Mouse (Mus musculus): ENCODE results near the gene Gab2. TPM values are rescaled to one million over a fixed set of nuclear protein-coding genes. Genes with fewer than 3 reads are reported as not detected.

Gene Gab2
- polyA plus RNA-seq, 1 experiment from 2014 or later, result 9.0 TPM

DNA sequence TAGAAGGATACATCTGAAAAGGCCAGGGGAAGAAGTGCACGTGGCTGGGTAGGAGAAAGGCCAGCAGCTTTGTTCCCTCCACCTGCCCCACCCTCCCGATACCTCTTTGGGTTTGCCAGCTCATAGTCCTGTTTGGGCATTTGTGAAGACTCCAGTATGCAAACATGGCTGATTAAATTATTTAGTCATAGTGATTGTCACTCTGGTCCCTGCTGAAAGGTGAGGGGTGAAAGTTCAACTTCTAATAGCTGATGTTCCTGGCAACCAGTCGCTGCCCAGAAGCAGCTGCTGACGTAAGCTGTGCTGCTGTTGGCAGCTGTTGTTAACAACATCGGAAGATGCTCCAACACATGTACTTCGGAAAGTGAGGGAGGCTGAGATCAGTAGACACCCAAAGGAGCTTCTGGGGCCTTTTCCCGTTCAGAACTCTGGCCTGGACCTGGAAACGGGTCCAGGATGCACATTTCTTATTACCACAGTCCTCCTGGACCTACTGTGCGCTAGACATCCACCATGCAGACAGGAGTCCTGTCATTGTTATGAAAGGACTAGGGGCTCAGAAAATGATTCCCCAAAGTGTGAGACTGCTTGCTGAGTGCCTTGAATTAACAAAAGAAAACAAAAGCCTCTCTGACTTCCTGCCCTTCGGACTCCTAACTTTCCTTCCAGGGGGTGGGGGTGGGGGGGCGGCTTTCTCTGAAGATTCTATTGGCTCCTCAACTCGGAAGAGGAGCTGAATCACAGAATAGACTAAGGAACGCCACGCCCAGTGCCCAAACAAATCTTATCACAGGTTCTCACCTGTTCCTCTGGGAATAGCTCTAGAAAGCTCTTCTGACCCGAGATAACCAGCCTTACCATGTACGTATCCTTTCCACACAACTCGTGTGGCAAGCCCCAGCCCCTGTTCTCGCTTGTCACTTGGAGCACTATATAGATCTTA, 259.8 kb downstream of the Gab2 start:
- 48% methylated on average over 18 of the region's 18 CpGs for WGBS
- Histone ChIP-seq H3K4me3 (no peak overlapping the region), H3K4me2 (no peak overlapping the region), H3K9ac (no peak overlapping the region), H3K36me3 (no peaks in the 10 kb centered on the region), H3K4me1 (peaks cover 20% of the 10 kb centered on the region), H3K9me3 (no peaks in the 10 kb centered on the region), H3K27ac (no peak overlapping the region), H3K27me3 (no peaks in the 10 kb centered on the region)
- ATAC-seq (ENCODE audit: borderline replicate concordance, extremely low read depth, low FRiP score, low TSS enrichment), result no peak

DNA sequence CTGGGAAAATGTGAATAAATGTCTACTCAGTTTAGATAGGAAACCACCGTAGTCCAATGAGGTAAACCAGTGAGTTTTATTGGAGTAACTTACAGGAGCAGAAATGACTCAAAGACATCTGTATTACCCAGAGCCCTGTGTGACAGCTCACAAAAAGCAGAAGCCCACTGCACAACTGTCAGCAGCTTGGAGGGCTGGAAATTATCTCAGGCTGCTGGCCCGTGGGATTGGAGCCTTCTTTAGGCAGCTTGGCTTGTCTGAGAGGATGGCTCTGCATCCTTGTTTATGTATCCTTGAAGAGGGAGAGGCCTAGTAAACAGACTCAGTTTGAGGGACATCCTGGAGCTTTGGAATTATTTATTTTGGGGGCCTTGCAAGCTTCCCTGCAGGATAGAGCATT, 261.6 kb downstream of the Gab2 start:
- peaks cover 23% of the 10 kb centered on the region for H3K4me1 ChIP-seq
- no peaks in the 10 kb centered on the region for H3K27me3 ChIP-seq
- no peak overlapping the region for H3K4me3 ChIP-seq
- 53% methylated on average over 2 of the region's 2 CpGs for WGBS
- no peaks in the 10 kb centered on the region for H3K36me3 ChIP-seq
- no peak overlapping the region for H3K9ac ChIP-seq
- no peaks in the 10 kb centered on the region for H3K9me3 ChIP-seq
- H3K27ac ChIP-seq, result no peak overlapping the region
- ATAC-seq (ENCODE audit: borderline replicate concordance, extremely low read depth, low FRiP score, low TSS enrichment), result no peak
- no peak overlapping the region for H3K4me2 ChIP-seq

DNA sequence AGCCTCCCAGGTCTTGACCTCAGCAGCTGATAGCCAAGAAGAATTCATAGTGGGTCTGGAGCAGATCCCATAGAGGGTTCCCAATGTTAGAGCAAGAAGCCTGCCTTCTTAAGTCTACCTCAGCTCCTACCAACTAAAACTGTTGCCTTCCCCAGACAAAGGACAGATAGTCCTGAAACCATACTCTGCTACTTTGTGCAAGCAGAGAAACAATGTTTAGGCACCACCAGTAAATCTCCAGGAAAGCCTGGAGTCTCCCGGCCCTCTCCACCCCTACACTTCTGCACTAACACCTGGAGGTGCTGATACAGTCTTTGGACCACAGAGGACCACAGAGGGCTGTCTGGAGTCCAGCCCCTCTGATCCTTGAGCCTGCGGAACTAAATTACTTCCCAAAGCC, 263.3 kb downstream of the Gab2 start:
- no peaks in the 10 kb centered on the region; the same call in 1 of the 2 replicates for H3K36me3 ChIP-seq
- no peak overlapping the region for H3K4me2 ChIP-seq
- H3K27ac ChIP-seq, result no peak overlapping the region
- WGBS, result 73% methylated on average over 2 of the region's 2 CpGs
- H3K9me3 ChIP-seq, result no peaks in the 10 kb centered on the region
- no peak overlapping the region for H3K9ac ChIP-seq
- H3K27me3 ChIP-seq, result no peaks in the 10 kb centered on the region
- peaks cover 23% of the 10 kb centered on the region for H3K4me1 ChIP-seq
- no peak for ATAC-seq (ENCODE audit: borderline replicate concordance, extremely low read depth, low FRiP score, low TSS enrichment)
- H3K4me3 ChIP-seq, result no peak overlapping the region

DNA sequence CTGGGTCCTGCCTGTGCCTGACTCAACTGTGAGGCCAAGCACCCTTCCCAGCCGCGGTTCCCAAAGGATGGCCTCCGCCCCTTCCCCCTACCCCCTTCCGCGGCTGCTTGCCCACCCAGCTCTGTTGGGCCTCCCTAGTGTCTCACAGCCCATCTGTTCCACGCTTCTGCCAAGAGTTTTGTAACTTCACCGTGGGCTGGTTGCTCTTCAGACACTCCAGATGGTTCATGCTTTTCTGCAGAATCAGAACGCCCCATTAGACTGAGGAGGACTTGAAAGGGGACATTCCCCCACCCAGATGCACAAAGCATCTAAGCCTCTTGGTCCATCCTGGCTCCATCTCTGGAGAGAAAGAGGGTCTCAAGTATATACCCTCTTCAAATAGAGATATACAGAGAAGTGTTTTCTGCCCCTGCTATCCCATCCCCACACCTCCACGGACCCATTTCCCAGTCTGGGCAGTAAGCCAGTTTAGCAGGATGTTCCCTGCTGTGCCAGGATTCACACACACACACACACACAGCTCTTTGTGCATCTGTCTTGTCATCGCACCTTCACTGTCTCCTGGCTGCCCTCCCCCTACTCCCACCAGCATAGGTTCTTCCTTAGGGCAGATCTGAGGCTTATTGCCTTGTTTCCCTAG, 264.0 kb downstream of the Gab2 start:
- peak; percentile 53; the same call in 1 of the 2 replicates for ATAC-seq (ENCODE audit: borderline replicate concordance, extremely low read depth, low FRiP score, low TSS enrichment)

DNA sequence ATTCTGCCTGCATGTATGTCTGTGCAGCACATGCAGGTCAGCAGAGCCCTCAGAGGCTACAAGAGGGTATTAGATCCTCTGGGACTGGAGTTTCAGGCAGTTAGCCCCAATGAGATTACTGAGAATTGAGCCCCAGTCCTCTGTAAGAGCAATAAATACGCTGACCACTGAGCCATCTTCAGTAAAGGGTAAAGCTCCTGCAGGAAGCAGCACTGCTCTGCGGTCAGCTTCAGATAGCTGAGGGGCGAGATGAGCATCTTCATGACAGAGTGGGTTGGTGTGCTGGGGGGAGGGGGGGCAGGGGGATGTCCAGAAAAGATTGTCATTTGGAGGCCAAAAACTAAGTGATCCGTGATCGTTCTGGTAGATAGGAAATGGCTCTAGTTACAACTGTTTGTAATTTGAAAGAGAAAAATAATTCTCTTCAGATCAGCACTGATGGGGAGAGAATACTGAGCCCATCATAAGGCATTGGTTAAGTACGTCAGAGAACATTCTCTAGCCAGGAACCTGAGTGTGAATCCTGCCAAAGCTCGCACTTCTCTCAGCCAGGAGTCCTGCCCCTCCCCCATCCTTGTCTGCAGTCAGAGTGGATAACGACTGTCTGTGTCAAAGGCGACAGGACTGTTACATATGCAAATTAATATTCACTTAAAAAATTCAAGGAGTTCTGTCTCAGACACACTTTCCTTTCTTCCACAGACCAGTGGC, 264.9 kb downstream of the Gab2 start:
- H3K27ac ChIP-seq, result no peak overlapping the region
- no peaks in the 10 kb centered on the region for H3K9me3 ChIP-seq
- ATAC-seq (ENCODE audit: borderline replicate concordance, extremely low read depth, low FRiP score, low TSS enrichment), result no peak
- no peak overlapping the region for H3K4me2 ChIP-seq
- peaks cover 23% of the 10 kb centered on the region for H3K4me1 ChIP-seq
- no peak overlapping the region for H3K4me3 ChIP-seq
- WGBS, result 64% methylated on average over 9 of the region's 9 CpGs
- no peak overlapping the region for H3K9ac ChIP-seq
- no peaks in the 10 kb centered on the region; the same call in 1 of the 2 replicates for H3K36me3 ChIP-seq
- no peaks in the 10 kb centered on the region for H3K27me3 ChIP-seq

More for the DNA sequence above, 264.0 kb downstream of the Gab2 start:
- H3K4me2 ChIP-seq, result no peak overlapping the region
- no peak overlapping the region for H3K4me3 ChIP-seq
- no peak overlapping the region for H3K9ac ChIP-seq
- H3K4me1 ChIP-seq, result peaks cover 23% of the 10 kb centered on the region
- H3K36me3 ChIP-seq, result no peaks in the 10 kb centered on the region; the same call in 1 of the 2 replicates
- 44% methylated on average over 10 of the region's 10 CpGs for WGBS
- H3K27ac ChIP-seq, result no peak overlapping the region
- H3K27me3 ChIP-seq, result no peaks in the 10 kb centered on the region
- H3K9me3 ChIP-seq, result no peaks in the 10 kb centered on the region

DNA sequence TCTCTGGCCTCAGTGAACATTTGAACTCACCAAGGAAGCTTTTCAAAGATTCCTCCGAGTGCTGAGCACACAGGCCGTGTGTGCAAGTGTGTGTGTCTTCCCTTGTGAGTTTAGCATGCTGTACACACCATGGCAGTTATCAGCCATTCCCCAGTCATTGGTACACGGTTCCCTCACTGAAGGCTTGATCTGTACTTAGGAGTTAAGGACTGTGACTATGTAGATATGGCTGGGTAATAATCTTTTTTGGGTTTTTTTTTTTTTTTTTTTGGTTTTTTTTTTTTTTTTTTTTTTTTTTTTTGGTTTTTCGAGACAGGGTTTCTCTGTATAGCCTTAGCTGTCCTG, 265.4 kb downstream of the Gab2 start:
- Histone ChIP-seq H3K4me2 (no peak overlapping the region), H3K27ac (no peak overlapping the region), H3K9me3 (no peaks in the 10 kb centered on the region), H3K4me1 (peaks cover 19% of the 10 kb centered on the region), H3K36me3 (no peaks in the 10 kb centered on the region; the same call in 1 of the 2 replicates), H3K4me3 (no peak overlapping the region), H3K27me3 (no peaks in the 10 kb centered on the region), H3K9ac (no peak overlapping the region)
- ATAC-seq (ENCODE audit: borderline replicate concordance, extremely low read depth, low FRiP score, low TSS enrichment), result no peak
- WGBS, result 78% methylated on average over 4 of the region's 4 CpGs

DNA sequence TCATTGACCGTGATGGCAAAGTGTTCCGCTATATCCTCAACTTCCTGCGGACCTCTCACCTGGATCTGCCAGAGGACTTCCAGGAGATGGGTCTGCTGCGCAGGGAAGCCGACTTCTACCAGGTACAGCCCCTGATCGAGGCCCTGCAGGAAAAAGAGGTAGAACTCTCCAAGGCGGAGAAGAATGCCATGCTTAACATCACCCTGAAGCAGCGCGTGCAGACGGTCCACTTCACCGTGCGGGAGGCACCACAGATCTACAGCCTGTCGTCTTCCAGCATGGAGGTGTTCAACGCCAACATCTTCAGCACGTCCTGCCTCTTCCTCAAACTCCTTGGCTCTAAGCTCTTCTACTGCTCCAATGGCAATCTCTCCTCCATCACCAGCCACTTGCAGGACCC, 266.1 kb downstream of the Gab2 start:
- WGBS, result 93% methylated on average over 15 of the region's 15 CpGs
- Histone ChIP-seq H3K4me2 (no peak overlapping the region), H3K9me3 (no peaks in the 10 kb centered on the region), H3K27ac (no peak overlapping the region), H3K9ac (no peak overlapping the region), H3K4me3 (no peak overlapping the region), H3K36me3 (no peaks in the 10 kb centered on the region; the same call in 1 of the 2 replicates), H3K4me1 (peaks cover 19% of the 10 kb centered on the region), H3K27me3 (no peaks in the 10 kb centered on the region)
- no peak for ATAC-seq (ENCODE audit: borderline replicate concordance, extremely low read depth, low FRiP score, low TSS enrichment)

DNA sequence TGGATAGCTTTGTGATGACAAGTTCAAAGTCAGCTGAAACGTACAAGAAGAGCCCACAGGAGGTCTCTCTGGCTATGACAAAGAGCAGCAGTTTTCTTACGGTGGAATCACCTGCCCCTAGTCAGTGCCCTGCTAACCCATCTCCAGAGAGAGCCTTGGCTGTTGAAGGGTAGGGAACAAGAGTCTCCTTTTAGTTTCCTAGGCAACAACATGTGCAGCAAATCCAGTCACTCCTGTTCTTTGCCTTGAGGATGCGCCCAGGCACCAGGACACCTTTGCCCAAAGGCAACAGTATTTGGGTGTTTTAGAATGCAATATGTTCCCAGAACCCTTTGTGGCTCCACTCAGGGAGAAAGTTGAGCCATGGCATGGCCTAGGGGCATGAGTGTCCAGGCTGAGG, 266.9 kb downstream of the Gab2 start:
- no peaks in the 10 kb centered on the region; the same call in 1 of the 2 replicates for H3K36me3 ChIP-seq
- H3K27me3 ChIP-seq, result no peaks in the 10 kb centered on the region
- no peak overlapping the region for H3K4me2 ChIP-seq
- H3K4me1 ChIP-seq, result peaks cover 19% of the 10 kb centered on the region
- no peak overlapping the region for H3K4me3 ChIP-seq
- H3K27ac ChIP-seq, result no peak overlapping the region
- 79% methylated on average over 3 of the region's 3 CpGs for WGBS
- H3K9me3 ChIP-seq, result no peaks in the 10 kb centered on the region
- no peak overlapping the region for H3K9ac ChIP-seq
- no peak for ATAC-seq (ENCODE audit: borderline replicate concordance, extremely low read depth, low FRiP score, low TSS enrichment)

DNA sequence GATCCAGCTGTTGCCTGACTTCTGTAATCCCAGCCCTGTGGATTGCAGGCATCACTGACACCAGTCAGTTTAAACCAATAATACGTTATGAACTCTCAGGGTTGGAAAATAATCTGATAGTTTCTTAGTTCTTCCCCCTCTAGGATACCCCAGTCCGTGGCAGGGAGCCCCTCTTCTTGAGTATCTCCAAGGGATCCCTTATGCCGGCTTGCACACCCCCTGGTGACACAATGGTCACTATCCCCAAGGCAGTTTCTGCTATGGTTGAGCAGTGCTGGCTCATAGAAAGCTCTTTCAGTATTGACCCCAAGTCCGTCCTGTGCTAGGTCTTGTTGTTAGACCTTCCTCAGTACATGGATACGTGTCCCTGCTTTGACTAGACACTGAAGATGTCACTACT, 267.4 kb downstream of the Gab2 start:
- 73% methylated on average over 5 of the region's 5 CpGs for WGBS
- Histone ChIP-seq H3K27ac (no peak overlapping the region), H3K9me3 (no peaks in the 10 kb centered on the region), H3K4me1 (peaks cover 19% of the 10 kb centered on the region), H3K27me3 (no peaks in the 10 kb centered on the region), H3K9ac (no peak overlapping the region), H3K4me2 (no peak overlapping the region), H3K36me3 (no peaks in the 10 kb centered on the region; the same call in 1 of the 2 replicates), H3K4me3 (no peak overlapping the region)
- no peak for ATAC-seq (ENCODE audit: borderline replicate concordance, extremely low read depth, low FRiP score, low TSS enrichment)

DNA sequence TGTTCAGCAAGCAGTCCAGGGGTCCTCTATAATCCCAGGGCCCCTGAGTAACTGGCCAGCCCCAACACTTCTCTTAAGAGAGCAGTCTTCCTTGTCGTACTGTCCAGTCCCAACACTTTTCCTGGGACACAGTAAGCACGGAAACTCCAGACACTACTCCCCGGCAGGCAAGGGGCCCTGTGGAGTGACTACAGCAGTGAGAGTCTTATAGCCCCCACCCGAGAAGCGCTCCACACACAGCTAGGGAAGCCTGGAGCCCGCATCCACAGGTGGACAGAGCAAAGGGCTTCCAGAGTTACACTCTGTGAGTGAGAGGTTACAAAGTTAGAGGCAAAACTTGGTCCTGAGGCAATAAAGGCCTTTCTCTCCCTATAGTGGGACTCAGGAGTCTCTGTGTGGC, 268.1 kb downstream of the Gab2 start:
- Histone ChIP-seq H3K4me2 (no peak overlapping the region), H3K27me3 (no peaks in the 10 kb centered on the region), H3K9me3 (no peaks in the 10 kb centered on the region), H3K27ac (no peak overlapping the region), H3K9ac (no peak overlapping the region), H3K4me3 (no peak overlapping the region), H3K4me1 (peaks cover 19% of the 10 kb centered on the region), H3K36me3 (no peaks in the 10 kb centered on the region; the same call in 1 of the 2 replicates)
- ATAC-seq (ENCODE audit: borderline replicate concordance, extremely low read depth, low FRiP score, low TSS enrichment), result no peak
- 91% methylated on average over 6 of the region's 6 CpGs for WGBS

DNA sequence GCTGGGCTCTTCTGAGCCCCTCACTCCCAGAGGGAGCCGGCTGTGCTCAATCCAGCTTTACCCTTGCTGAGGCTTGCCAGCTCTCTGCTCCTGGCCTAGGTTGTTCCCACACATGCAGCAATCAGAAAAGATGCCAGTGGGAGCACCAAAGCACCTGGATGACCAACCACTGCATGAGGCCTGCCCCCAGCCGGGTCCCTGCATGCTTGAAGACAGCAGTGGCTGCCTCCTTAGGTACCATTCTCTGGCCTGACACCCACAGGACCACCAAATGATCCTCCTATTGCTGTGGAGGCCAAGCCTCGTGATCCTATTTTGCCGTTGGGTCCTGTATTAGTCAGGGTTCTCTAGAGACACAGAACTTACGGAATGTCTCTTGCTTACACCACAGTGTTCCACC, 269.5 kb downstream of the Gab2 start:
- no peak overlapping the region for H3K4me3 ChIP-seq
- no peak overlapping the region for H3K9ac ChIP-seq
- no peaks in the 10 kb centered on the region for H3K27me3 ChIP-seq
- H3K36me3 ChIP-seq, result no peaks in the 10 kb centered on the region; the same call in 1 of the 2 replicates
- H3K9me3 ChIP-seq, result no peaks in the 10 kb centered on the region
- H3K4me2 ChIP-seq, result no peak overlapping the region
- H3K27ac ChIP-seq, result no peak overlapping the region
- H3K4me1 ChIP-seq, result peaks cover 17% of the 10 kb centered on the region
- 86% methylated on average over 5 of the region's 5 CpGs for WGBS
- no peak for ATAC-seq (ENCODE audit: borderline replicate concordance, extremely low read depth, low FRiP score, low TSS enrichment)
